Mouse (Mus musculus) cerebellum, adult 8-10 months (tissue): ENCODE measurements around the gene Rsrp1.

ENCODE experiments used
- DNase-seq: peaks from one replicate; pipeline ENCODE4 v3.0.0; 2022

The Rsrp1 gene

GRCm38 (mm10) chr4:134968605-134968976, 45.2 kb downstream of the Rsrp1 start:
- DNase-seq: no peak

GRCm38 (mm10) chr4:134975261-134975928, 52.0 kb downstream of the Rsrp1 start:
- DNase-seq: no peak

- DNase-seq: no peak
Measured at GRCm38 (mm10) chr4:134975929-134976308, 52.5 kb downstream of the Rsrp1 start.
